Mouse (Mus musculus): ENCODE results near the gene Ttll12.

DNA sequence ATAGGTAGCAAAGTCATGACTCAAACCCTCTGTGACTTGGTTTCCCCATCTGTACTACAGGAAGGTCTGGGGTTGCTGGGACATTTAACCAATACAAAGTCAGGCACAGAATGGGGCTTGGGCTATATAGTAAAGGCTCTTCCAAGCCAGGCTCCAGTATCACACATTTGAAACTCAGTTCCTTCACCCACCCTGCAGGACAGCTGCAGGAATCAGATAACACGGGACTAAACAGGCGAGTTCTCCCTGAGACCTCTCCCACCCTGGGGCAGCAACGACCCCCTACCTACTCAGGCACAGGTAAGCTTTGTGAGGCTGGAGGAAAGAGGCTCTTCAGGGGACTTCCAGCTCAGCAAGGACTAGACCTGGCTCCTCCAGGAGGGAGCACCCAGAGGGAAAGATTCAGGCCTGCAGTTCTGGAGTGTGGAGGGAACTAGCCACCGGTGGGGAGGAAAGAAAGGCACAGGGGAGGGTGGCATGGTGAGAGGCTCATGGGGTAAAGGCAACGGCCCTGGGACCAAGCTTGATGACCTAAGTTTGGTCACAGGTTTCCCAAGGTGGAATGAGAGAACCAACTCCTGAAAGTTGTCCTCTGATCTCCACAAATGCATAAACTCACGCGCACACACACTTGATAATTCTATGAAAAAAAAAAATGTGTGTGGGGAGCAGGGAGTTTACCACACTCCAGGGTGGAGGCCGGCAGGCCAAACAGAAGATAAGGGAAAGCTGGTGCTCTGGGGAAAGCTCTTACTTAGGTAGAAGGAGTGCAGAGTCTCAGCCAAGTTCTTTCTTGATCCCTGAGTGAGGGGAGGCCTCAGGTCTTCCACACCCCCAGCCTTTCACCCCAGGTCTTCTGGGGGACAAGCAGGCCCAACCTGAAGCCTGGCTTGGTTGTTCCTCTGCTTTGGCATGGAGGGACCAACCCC, 2.4 kb downstream of the Ttll12 start:
- TF ChIP-seq CTCF (IDR thresholded peaks at IDR 0.05; ENCODE audit: low read depth) (no peak), EP300 (IDR thresholded peaks at IDR 0.05; ENCODE audit: low read depth) (no peak)
